Mouse (Mus musculus) limb, embryonic 13.5 days (tissue): ENCODE measurements around the gene Cfap97. TPM values are rescaled to one million over a fixed set of nuclear protein-coding genes. Genes with fewer than 3 reads are reported as not detected.
A peak's percentile ranks its signal among the peaks of the same experiment; 100 is the strongest.

Source experiments
- ATAC-seq: fragments of 200-750 bp; cut with Nextera tagmentation; 2 replicates; pipeline ENCODE4 v1.8.0; 2017; ENCODE audit warnings: low read depth, moderate number of reproducible peaks, moderate TSS enrichment; ENCODE audit not compliant: low FRiP score
- H3K27ac ChIP-seq: fragments of 300-500 bp; sonication (generic); 2 replicates; pipeline ENCODE4 v1.5.1; 2015; ENCODE audit warnings: inconsistent platforms, mild to moderate bottlenecking, moderate library complexity
- H3K27me3 ChIP-seq: fragments of 300-500 bp; sonication (generic); 2 replicates; pipeline ENCODE4 v1.6.1; 2015; ENCODE audit warnings: mild to moderate bottlenecking, inconsistent platforms
- H3K36me3 ChIP-seq: fragments of 300-500 bp; sonication (generic); 2 replicates; pipeline ENCODE4 v1.6.1; 2015; ENCODE audit warnings: inconsistent platforms, mild to moderate bottlenecking, moderate library complexity
- H3K4me1 ChIP-seq: fragments of 300-500 bp; sonication (generic); 2 replicates; pipeline ENCODE4 v1.6.1; 2015; ENCODE audit warnings: inconsistent platforms
- H3K4me2 ChIP-seq: fragments of 300-500 bp; sonication (generic); replicated peaks from 2 replicates; pipeline ENCODE4 v1.6.1; 2015; ENCODE audit warnings: inconsistent platforms, mild to moderate bottlenecking, moderate library complexity
- H3K4me3 ChIP-seq: fragments of 300-500 bp; sonication (generic); 2 replicates; pipeline ENCODE4 v1.5.1; 2015; ENCODE audit warnings: moderate library complexity, mild to moderate bottlenecking, inconsistent platforms
- H3K9ac ChIP-seq: fragments of 300-500 bp; sonication (generic); 2 replicates; pipeline ENCODE4 v1.6.1; 2015; ENCODE audit warnings: mild to moderate bottlenecking, inconsistent platforms
- H3K9me3 ChIP-seq: fragments of 300-500 bp; sonication (generic); 2 replicates; pipeline ENCODE4 v1.6.1; 2016; ENCODE audit warnings: inconsistent platforms
- WGBS: fragments of 180-500 bp; shearing (Covaris S2); methylation state at CpG from one replicate; pipeline ENCODE4 v1.1.7; 2015; 5-methylcytosine and 5-hydroxymethylcytosine counted together
- polyA plus RNA-seq: library from polyadenylated mRNA; unstranded; fragments of >200 nt; fragmentation: Nextera tagmentation; extraction: Ambion mirVana; gene quantifications from 2 replicates; pipeline ENCODE4 v1.2.1, GENCODE M21; 2015

Cfap97 gene
- polyA plus RNA-seq, 1 experiment from 2014 or later, result 29.3 TPM

GRCm38 (mm10) chr8:46163870-46164190 lies 12.3 kb downstream of the Cfap97 start:
- under 1% methylated on average over 25 of the region's 25 CpGs for WGBS
- H3K27me3 ChIP-seq, result no peaks in the 10 kb centered on the region

GRCm38 (mm10) chr8:46173651-46174050 lies 22.1 kb downstream of the Cfap97 start:
- Histone ChIP-seq H3K4me2 (no peak overlapping the region), H3K27me3 (no peaks in the 10 kb centered on the region), H3K36me3 (peaks cover 33% of the 10 kb centered on the region), H3K4me3 (no peak overlapping the region), H3K27ac (no peak overlapping the region), H3K4me1 (no peaks in the 10 kb centered on the region), H3K9me3 (no peaks in the 10 kb centered on the region), H3K9ac (no peak overlapping the region)
- 78% methylated on average over 2 of the region's 2 CpGs for WGBS
- ATAC-seq, result no peak

More at GRCm38 (mm10) chr8:46163870-46164190, 12.3 kb downstream of the Cfap97 start:
- peak overlapping the region; percentile 73 for H3K4me3 ChIP-seq
- peak overlapping the region; percentile 87 for H3K9ac ChIP-seq
- H3K4me2 ChIP-seq, result peak overlapping the region; percentile 77
- H3K36me3 ChIP-seq, result no peaks in the 10 kb centered on the region
- no peak; the same call in 1 of the 2 replicates for ATAC-seq
- H3K27ac ChIP-seq, result peak overlapping the region; percentile 67; the same call in 1 of the 2 replicates
- H3K9me3 ChIP-seq, result no peaks in the 10 kb centered on the region
- H3K4me1 ChIP-seq, result peaks cover 13% of the 10 kb centered on the region

- ATAC-seq, result no peak
- H3K27ac ChIP-seq, result no peak overlapping the region
- no peaks in the 10 kb centered on the region for H3K27me3 ChIP-seq
- H3K9ac ChIP-seq, result no peak overlapping the region
- no peaks in the 10 kb centered on the region for H3K4me1 ChIP-seq
- 91% methylated on average over 7 of the region's 7 CpGs for WGBS
- H3K9me3 ChIP-seq, result no peaks in the 10 kb centered on the region
- no peak overlapping the region for H3K4me2 ChIP-seq
- H3K4me3 ChIP-seq, result no peak overlapping the region
- H3K36me3 ChIP-seq, result peaks cover 27% of the 10 kb centered on the region
Measured at GRCm38 (mm10) chr8:46180136-46180535, 28.6 kb downstream of the Cfap97 start.

GRCm38 (mm10) chr8:46185361-46185760 lies 33.8 kb downstream of the Cfap97 start:
- WGBS, result 1% methylated on average over 2 of the region's 2 CpGs
- no peak overlapping the region for H3K27ac ChIP-seq
- no peak for ATAC-seq
- H3K27me3 ChIP-seq, result no peaks in the 10 kb centered on the region
- no peaks in the 10 kb centered on the region for H3K9me3 ChIP-seq
- no peak overlapping the region for H3K4me3 ChIP-seq
- H3K9ac ChIP-seq, result no peak overlapping the region
- no peak overlapping the region for H3K4me2 ChIP-seq
- H3K36me3 ChIP-seq, result peaks cover 24% of the 10 kb centered on the region
- no peaks in the 10 kb centered on the region for H3K4me1 ChIP-seq

- 79% methylated on average over 8 of the region's 8 CpGs for WGBS
- no peak overlapping the region for H3K4me3 ChIP-seq
- ATAC-seq, result no peak
- peaks cover 51% of the 10 kb centered on the region for H3K36me3 ChIP-seq
- no peak overlapping the region for H3K27ac ChIP-seq
- no peaks in the 10 kb centered on the region for H3K4me1 ChIP-seq
- no peaks in the 10 kb centered on the region for H3K27me3 ChIP-seq
- no peak overlapping the region for H3K4me2 ChIP-seq
- no peak overlapping the region for H3K9ac ChIP-seq
- no peaks in the 10 kb centered on the region for H3K9me3 ChIP-seq
Measured at GRCm38 (mm10) chr8:46193100-46193499, 41.5 kb downstream of the Cfap97 start.

- Histone ChIP-seq H3K4me1 (no peaks in the 10 kb centered on the region), H3K27ac (no peak overlapping the region), H3K36me3 (peaks cover 53% of the 10 kb centered on the region), H3K4me3 (no peak overlapping the region), H3K27me3 (no peaks in the 10 kb centered on the region), H3K9me3 (no peaks in the 10 kb centered on the region), H3K9ac (no peak overlapping the region), H3K4me2 (no peak overlapping the region)
- 77% methylated on average over 3 of the region's 3 CpGs for WGBS
- ATAC-seq, result no peak
Measured at GRCm38 (mm10) chr8:46196877-46197276, 45.3 kb downstream of the Cfap97 start.

GRCm38 (mm10) chr8:46197673-46198072 lies 46.1 kb downstream of the Cfap97 start:
- no peak overlapping the region for H3K4me3 ChIP-seq

GRCm38 (mm10) chr8:46202350-46202749 lies 50.8 kb downstream of the Cfap97 start:
- 85% methylated on average over 6 of the region's 6 CpGs for WGBS

More at GRCm38 (mm10) chr8:46197673-46198072, 46.1 kb downstream of the Cfap97 start:
- H3K27ac ChIP-seq, result no peak overlapping the region
- H3K9me3 ChIP-seq, result no peaks in the 10 kb centered on the region
- H3K4me1 ChIP-seq, result no peaks in the 10 kb centered on the region
- H3K9ac ChIP-seq, result no peak overlapping the region
- WGBS, result 88% methylated on average over 5 of the region's 5 CpGs
- H3K36me3 ChIP-seq, result peaks cover 54% of the 10 kb centered on the region
- no peak overlapping the region for H3K4me2 ChIP-seq
- no peaks in the 10 kb centered on the region for H3K27me3 ChIP-seq
- no peak for ATAC-seq

GRCm38 (mm10) chr8:46204301-46204700 lies 52.7 kb downstream of the Cfap97 start:
- no peak for ATAC-seq
- H3K27me3 ChIP-seq, result no peaks in the 10 kb centered on the region
- no peak overlapping the region for H3K9ac ChIP-seq
- H3K9me3 ChIP-seq, result no peaks in the 10 kb centered on the region
- no peak overlapping the region for H3K4me2 ChIP-seq
- H3K27ac ChIP-seq, result no peak overlapping the region
- H3K4me1 ChIP-seq, result peaks cover 20% of the 10 kb centered on the region
- WGBS, result 84% methylated on average over 3 of the region's 3 CpGs
- H3K4me3 ChIP-seq, result no peak overlapping the region
- peaks cover 84% of the 10 kb centered on the region for H3K36me3 ChIP-seq

More at GRCm38 (mm10) chr8:46202350-46202749, 50.8 kb downstream of the Cfap97 start:
- Histone ChIP-seq H3K27ac (no peak overlapping the region), H3K9me3 (no peaks in the 10 kb centered on the region), H3K27me3 (no peaks in the 10 kb centered on the region), H3K9ac (no peak overlapping the region), H3K36me3 (peaks cover 67% of the 10 kb centered on the region), H3K4me3 (no peak overlapping the region), H3K4me2 (no peak overlapping the region), H3K4me1 (0 out of 2 replicates have a peak, but pooled peaks cover 8% of the 10 kb centered on the region)
- no peak for ATAC-seq

GRCm38 (mm10) chr8:46204974-46205640 lies 53.5 kb downstream of the Cfap97 start:
- Histone ChIP-seq H3K36me3 (peaks cover 84% of the 10 kb centered on the region), H3K4me3 (no peak overlapping the region), H3K4me2 (no peak overlapping the region), H3K27ac (no peak overlapping the region), H3K9me3 (no peaks in the 10 kb centered on the region), H3K4me1 (peaks cover 28% of the 10 kb centered on the region), H3K27me3 (no peaks in the 10 kb centered on the region), H3K9ac (no peak overlapping the region)
- WGBS, result 84% methylated on average over 9 of the region's 9 CpGs
- no peak for ATAC-seq

- Histone ChIP-seq H3K4me2 (no peak overlapping the region), H3K36me3 (peaks cover 80% of the 10 kb centered on the region), H3K4me1 (peaks cover 29% of the 10 kb centered on the region), H3K4me3 (no peak overlapping the region), H3K9me3 (no peaks in the 10 kb centered on the region), H3K27ac (no peak overlapping the region), H3K9ac (no peak overlapping the region), H3K27me3 (no peaks in the 10 kb centered on the region)
- no peak for ATAC-seq
- WGBS, result 83% methylated on average over 6 of the region's 6 CpGs
Measured at GRCm38 (mm10) chr8:46206107-46206506, 54.5 kb downstream of the Cfap97 start.

GRCm38 (mm10) chr8:46208354-46208753 lies 56.8 kb downstream of the Cfap97 start:
- Histone ChIP-seq H3K4me2 (peak overlapping the region; percentile 89), H3K9me3 (no peaks in the 10 kb centered on the region), H3K4me3 (peak overlapping the region; percentile 81), H3K4me1 (peaks cover 35% of the 10 kb centered on the region), H3K27ac (no peak overlapping the region), H3K36me3 (peaks cover 58% of the 10 kb centered on the region), H3K27me3 (no peaks in the 10 kb centered on the region), H3K9ac (peak overlapping the region; percentile 96; the same call in 1 of the 2 replicates)
- 88% methylated on average over 12 of the region's 12 CpGs for WGBS
- no peak for ATAC-seq

- peaks cover 35% of the 10 kb centered on the region for H3K4me1 ChIP-seq
- peaks cover 51% of the 10 kb centered on the region for H3K36me3 ChIP-seq
- no peaks in the 10 kb centered on the region for H3K9me3 ChIP-seq
- WGBS, result 83% methylated on average over 15 of the region's 15 CpGs
- ATAC-seq, result no peak
- H3K27ac ChIP-seq, result no peak overlapping the region
- H3K27me3 ChIP-seq, result no peaks in the 10 kb centered on the region
- peak overlapping the region; percentile 96 for H3K9ac ChIP-seq
- H3K4me3 ChIP-seq, result peak overlapping the region; percentile 81
- peak overlapping the region; percentile 89 for H3K4me2 ChIP-seq
Measured at GRCm38 (mm10) chr8:46209057-46209456, 57.5 kb downstream of the Cfap97 start.
